Mouse (Mus musculus) erythroblast, embryonic 14.5 days (primary cell): ENCODE data around the gene Susd5.

ENCODE experiments used
- GATA1 ChIP-seq: IDR thresholded peaks from 2 replicates; pipeline ENCODE4 v1.6.1; 2012; ENCODE audit warnings: low read length, inconsistent platforms, mixed read lengths
- TAL1 ChIP-seq: IDR thresholded peaks from 3 replicates; pipeline ENCODE4 v1.6.1; 2012; ENCODE audit warnings: low read length, inconsistent platforms, mixed read lengths

DNA sequence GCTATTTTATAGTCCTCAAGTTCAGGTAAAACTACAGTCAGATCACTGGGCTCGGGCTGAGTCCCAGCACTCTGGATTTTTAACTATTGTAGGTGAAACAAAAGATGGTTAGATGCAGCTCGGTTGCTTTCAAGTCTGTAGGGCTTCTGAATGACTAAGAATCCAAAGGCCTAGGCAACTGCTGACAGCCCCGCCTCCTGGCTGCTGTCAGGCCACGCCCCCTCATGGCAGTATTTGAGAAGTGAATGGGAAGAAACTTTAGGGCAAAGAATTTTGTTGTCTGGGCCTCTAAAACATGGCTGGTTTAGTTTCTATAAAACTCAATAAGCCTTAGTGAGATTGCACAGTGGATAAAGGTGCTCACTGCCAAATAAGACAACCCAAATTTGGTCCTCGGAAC, 47.4 kb upstream of the Susd5 start:
- no peak for TF ChIP-seq TAL1
- TF ChIP-seq GATA1, result no peak
